Mouse (Mus musculus) forebrain, embryonic 16.5 days (tissue): Measurements from ENCODE around the gene Exosc7. TPM values are rescaled to one million over a fixed set of nuclear protein-coding genes. Genes with fewer than 3 reads are reported as not detected.

Experiments
- ATAC-seq: fragments of 200-750 bp; cut with Nextera tagmentation; 2 replicates; pipeline ENCODE4 v1.8.0; 2017; ENCODE audit warnings: mild to moderate bottlenecking, moderate library complexity
- H3K27ac ChIP-seq: fragments of 300-500 bp; sonication (generic); 2 replicates; pipeline ENCODE4 v1.5.1; 2014; ENCODE audit warnings: low read length, control low read depth
- H3K27me3 ChIP-seq: fragments of 300-500 bp; sonication (generic); replicated peaks from 2 replicates; pipeline ENCODE4 v1.6.1; 2014; ENCODE audit warnings: low read length; ENCODE audit not compliant: control insufficient read depth, insufficient read depth
- H3K36me3 ChIP-seq: fragments of 300-500 bp; sonication (generic); 2 replicates; pipeline ENCODE4 v1.6.1; 2014; ENCODE audit not compliant: control insufficient read depth, insufficient read depth
- H3K4me1 ChIP-seq: fragments of 300-500 bp; sonication (generic); replicated peaks from 2 replicates; pipeline ENCODE4 v1.6.1; 2014; ENCODE audit warnings: low read length; ENCODE audit not compliant: control insufficient read depth, insufficient read depth
- H3K4me2 ChIP-seq: fragments of 300-500 bp; sonication (generic); 2 replicates; pipeline ENCODE4 v1.6.1; 2014; ENCODE audit warnings: mild to moderate bottlenecking, low read length, control low read depth
- H3K4me3 ChIP-seq: fragments of 300-500 bp; sonication (generic); replicated peaks from 2 replicates; pipeline ENCODE4 v1.5.1; 2014; ENCODE audit warnings: mild to moderate bottlenecking, low read length, control low read depth
- H3K9ac ChIP-seq: fragments of 300-500 bp; sonication (generic); replicated peaks from 2 replicates; pipeline ENCODE4 v1.6.1; 2014; ENCODE audit warnings: low read depth, low read length, control low read depth
- H3K9me3 ChIP-seq: fragments of 300-500 bp; sonication (generic); 2 replicates; pipeline ENCODE4 v1.6.1; 2016; ENCODE audit warnings: low read length; ENCODE audit not compliant: control insufficient read depth
- WGBS: fragments of 180-500 bp; shearing (Covaris S2); extraction: QIAGEN DNeasy Blood & Tissue Kit; methylation state at CpG from one replicate; pipeline ENCODE4 v1.1.7; 2014; 5-methylcytosine and 5-hydroxymethylcytosine counted together
- polyA plus RNA-seq: library from polyadenylated mRNA; unstranded; fragments of >200 nt; fragmentation: Nextera tagmentation; extraction: Ambion mirVana; gene quantifications from 2 replicates; pipeline ENCODE4 v1.2.1, GENCODE M21; 2015

The Exosc7 gene
- polyA plus RNA-seq, 1 experiment from 2014 or later: 95.7 TPM

DNA sequence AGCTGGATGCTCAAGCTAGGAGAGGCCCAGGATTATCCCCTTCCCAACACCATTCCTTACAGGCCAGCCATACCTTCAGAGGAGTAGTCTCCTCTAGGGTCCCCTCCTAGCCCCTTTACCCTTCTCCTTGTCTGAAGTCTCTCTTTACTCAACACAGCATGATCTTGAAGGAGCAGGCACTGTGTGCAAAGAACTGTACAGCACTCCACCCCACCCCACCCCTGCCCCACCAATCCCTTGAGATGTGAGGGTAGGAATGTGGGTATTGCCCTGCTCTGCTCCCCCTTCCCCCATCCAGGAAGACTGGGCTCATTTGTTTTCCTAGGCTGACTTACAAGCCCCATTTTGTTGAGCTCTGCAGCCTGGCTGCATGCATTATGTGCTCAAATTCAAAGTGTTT is 8.7 kb upstream of the Exosc7 start:
- Histone ChIP-seq H3K9me3 (no peaks in the 10 kb centered on the region), H3K4me1 (no peaks in the 10 kb centered on the region), H3K9ac (no peak overlapping the region), H3K36me3 (peaks cover 5% of the 10 kb centered on the region; the same call in 1 of the 2 replicates), H3K4me3 (no peak overlapping the region), H3K27ac (no peak overlapping the region), H3K27me3 (no peaks in the 10 kb centered on the region), H3K4me2 (no peak overlapping the region)
- ATAC-seq: no peak

DNA sequence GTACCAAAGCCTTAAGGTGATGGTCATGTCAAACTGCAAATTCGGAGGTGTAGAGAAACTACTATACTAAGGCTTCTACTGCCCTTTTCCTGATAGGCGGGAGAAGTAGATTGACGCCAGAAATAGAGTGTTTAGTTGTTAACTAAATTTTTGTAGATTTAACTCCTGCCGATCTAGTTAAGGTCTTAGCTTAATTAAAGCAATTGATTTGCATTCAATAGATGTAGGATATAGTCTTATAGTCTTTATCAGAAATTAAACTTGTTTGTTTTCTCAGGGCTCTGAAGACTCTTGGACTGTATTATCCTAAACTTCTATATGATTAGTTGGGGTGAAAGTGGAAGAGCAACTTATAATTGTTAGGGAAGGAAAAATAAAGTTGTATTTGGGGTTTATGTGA is 5.8 kb upstream of the Exosc7 start:
- Histone ChIP-seq H3K9me3 (no peaks in the 10 kb centered on the region), H3K9ac (no peak overlapping the region), H3K4me2 (no peak overlapping the region), H3K27me3 (no peaks in the 10 kb centered on the region), H3K4me1 (peaks cover 10% of the 10 kb centered on the region), H3K4me3 (no peak overlapping the region), H3K36me3 (no peaks in the 10 kb centered on the region), H3K27ac (no peak overlapping the region)
- ATAC-seq: no peak
- WGBS: 82% methylated on average over 4 of the region's 4 CpGs

GRCm38 (mm10) chr9:123109188-123109587 is 3.8 kb upstream of the Exosc7 start:
- ATAC-seq: no peak
- Histone ChIP-seq H3K4me2 (no peak overlapping the region), H3K9ac (no peak overlapping the region), H3K4me1 (peaks cover 19% of the 10 kb centered on the region), H3K27me3 (no peaks in the 10 kb centered on the region), H3K9me3 (no peaks in the 10 kb centered on the region), H3K36me3 (no peaks in the 10 kb centered on the region), H3K27ac (no peak overlapping the region), H3K4me3 (no peak overlapping the region)
- 94% methylated on average over 7 of the region's 7 CpGs for WGBS

- H3K27me3 ChIP-seq: no peaks in the 10 kb centered on the region
- ATAC-seq: no peak
- peak overlapping the region; percentile 79 for H3K4me2 ChIP-seq
- no peaks in the 10 kb centered on the region for H3K9me3 ChIP-seq
- no peak overlapping the region for H3K27ac ChIP-seq
- WGBS: 61% methylated on average over 8 of the region's 8 CpGs
- peaks cover 19% of the 10 kb centered on the region for H3K4me1 ChIP-seq
- H3K36me3 ChIP-seq: no peaks in the 10 kb centered on the region
- H3K9ac ChIP-seq: peak overlapping the region; percentile 81
- H3K4me3 ChIP-seq: peak overlapping the region; percentile 68
These were observed 1.2 kb upstream of the Exosc7 start for GRCm38 (mm10) chr9:123111751-123112221.

- H3K27ac ChIP-seq: peak overlapping the region; percentile 87; the same call in 1 of the 2 replicates
- H3K36me3 ChIP-seq: peaks cover 2% of the 10 kb centered on the region; the same call in 1 of the 2 replicates
- H3K4me1 ChIP-seq: peaks cover 19% of the 10 kb centered on the region
- H3K4me2 ChIP-seq: peak overlapping the region; percentile 93
- no peaks in the 10 kb centered on the region for H3K27me3 ChIP-seq
- no peak for ATAC-seq
- H3K9me3 ChIP-seq: no peaks in the 10 kb centered on the region
- peak overlapping the region; percentile 81 for H3K9ac ChIP-seq
- 63% methylated on average over 6 of the region's 6 CpGs for WGBS
- H3K4me3 ChIP-seq: peak overlapping the region; percentile 68
These were observed 916 bp downstream of the Exosc7 start for GRCm38 (mm10) chr9:123113931-123114330.

DNA sequence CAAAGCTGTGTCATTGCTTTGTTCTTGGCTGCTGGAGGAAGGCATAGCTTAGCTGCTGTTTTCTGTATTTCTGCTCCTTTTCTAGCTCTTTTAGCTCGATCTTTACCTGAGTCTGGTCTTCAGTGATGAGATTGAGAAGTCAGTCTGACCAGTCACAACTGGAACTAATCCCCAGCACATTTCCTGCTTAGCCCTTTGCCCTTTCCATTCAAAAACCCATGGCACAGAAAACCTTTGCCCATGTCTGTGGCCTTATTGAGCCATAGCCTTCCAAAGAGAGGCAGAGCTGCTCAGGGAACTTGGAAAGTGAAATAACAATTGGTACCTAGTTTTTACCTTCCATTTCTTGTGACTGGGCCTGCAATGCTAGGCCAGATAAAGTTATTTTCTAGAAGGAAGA is 2.6 kb downstream of the Exosc7 start:
- H3K4me2 ChIP-seq: no peak overlapping the region
- H3K4me3 ChIP-seq: no peak overlapping the region
- no peak overlapping the region for H3K27ac ChIP-seq
- WGBS: 96% methylated on average over 1 of the region's 1 CpGs
- no peaks in the 10 kb centered on the region for H3K27me3 ChIP-seq
- H3K36me3 ChIP-seq: peaks cover 15% of the 10 kb centered on the region
- no peaks in the 10 kb centered on the region for H3K9me3 ChIP-seq
- ATAC-seq: no peak
- H3K9ac ChIP-seq: no peak overlapping the region
- H3K4me1 ChIP-seq: peaks cover 19% of the 10 kb centered on the region

GRCm38 (mm10) chr9:123123017-123123416 is 10.0 kb downstream of the Exosc7 start:
- no peak overlapping the region for H3K27ac ChIP-seq
- H3K4me3 ChIP-seq: no peak overlapping the region
- no peaks in the 10 kb centered on the region for H3K4me1 ChIP-seq
- H3K36me3 ChIP-seq: peaks cover 31% of the 10 kb centered on the region
- ATAC-seq: no peak
- H3K9ac ChIP-seq: no peak overlapping the region
- H3K4me2 ChIP-seq: no peak overlapping the region
- no peaks in the 10 kb centered on the region for H3K9me3 ChIP-seq
- H3K27me3 ChIP-seq: no peaks in the 10 kb centered on the region
- 91% methylated on average over 3 of the region's 3 CpGs for WGBS

DNA sequence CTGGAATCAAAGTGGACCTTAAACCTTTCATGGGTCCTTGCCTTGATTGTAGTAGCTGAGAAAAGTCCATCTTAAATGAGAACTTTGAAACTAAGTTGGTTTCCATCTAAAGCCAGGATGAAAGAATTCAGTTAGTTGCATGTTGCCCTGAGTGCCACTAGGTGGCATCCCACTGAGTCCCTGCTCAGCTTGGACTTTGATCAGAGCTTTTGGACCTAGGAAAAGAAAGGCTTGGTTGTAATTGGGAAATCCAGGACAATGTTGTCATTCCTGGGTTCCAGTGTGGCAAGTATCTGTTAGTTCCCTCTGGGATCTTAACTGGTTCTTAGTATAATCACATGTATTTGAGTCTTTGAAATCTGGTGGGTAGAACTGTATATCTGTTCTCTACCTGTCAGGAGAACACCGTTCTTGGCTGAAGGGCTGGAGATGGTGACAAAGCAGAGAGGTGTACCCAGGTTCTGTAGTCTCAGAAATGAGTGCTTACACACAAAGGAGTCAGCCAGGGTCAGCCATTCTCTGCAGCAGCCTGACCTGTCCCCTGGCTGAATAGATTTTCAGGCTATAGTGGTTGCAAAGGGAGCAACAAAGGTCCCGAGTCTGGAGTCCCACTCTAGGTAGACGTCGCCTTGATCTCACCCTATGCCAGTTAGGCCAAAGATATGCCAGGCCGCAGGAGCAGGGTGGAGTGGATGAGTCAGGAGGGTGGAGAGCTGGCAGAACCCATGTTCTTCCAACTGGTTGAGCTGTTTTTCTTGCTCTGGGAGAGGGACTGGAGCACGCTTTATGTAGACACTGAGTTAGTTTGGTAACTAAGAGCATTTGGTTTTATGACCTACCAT is 10.8 kb downstream of the Exosc7 start:
- Histone ChIP-seq H3K9me3 (no peaks in the 10 kb centered on the region), H3K27me3 (no peaks in the 10 kb centered on the region), H3K27ac (no peak overlapping the region), H3K4me1 (no peaks in the 10 kb centered on the region), H3K9ac (no peak overlapping the region), H3K36me3 (peaks cover 38% of the 10 kb centered on the region), H3K4me2 (no peak overlapping the region), H3K4me3 (no peak overlapping the region)
- no peak for ATAC-seq
- 95% methylated on average over 6 of the region's 6 CpGs for WGBS

DNA sequence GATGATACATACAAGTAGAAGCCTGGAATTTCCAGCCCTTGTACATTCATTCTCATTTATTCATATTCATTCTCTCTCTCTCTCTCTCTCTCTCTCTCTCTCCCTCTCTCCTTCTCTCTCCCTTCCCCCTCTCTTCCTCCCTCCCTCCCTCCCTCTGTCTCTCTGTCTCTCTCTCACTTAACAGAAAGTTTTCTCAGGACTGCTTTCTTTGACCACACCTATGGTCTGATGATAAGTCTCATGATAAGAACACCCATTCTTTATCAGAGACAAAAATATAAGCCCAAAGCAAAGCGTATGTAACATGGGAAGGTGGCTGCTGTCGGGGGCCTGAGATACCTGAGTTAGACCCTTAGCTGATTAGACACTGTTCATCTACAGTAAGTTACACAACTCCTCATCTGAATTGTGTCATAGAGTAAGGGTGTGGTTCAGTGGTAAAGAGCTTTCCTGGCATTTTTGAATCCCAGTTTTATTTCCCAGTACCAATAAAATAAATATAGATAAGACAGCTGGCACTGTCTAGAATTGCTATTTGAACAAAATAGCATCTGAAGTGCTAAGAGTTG is 11.5 kb downstream of the Exosc7 start:
- Histone ChIP-seq H3K27ac (no peak overlapping the region), H3K9me3 (no peaks in the 10 kb centered on the region)

More for the DNA sequence above, 11.5 kb downstream of the Exosc7 start:
- ATAC-seq: no peak
- no peaks in the 10 kb centered on the region for H3K27me3 ChIP-seq
- H3K36me3 ChIP-seq: peaks cover 34% of the 10 kb centered on the region
- no peak overlapping the region for H3K9ac ChIP-seq
- WGBS: 95% methylated on average over 2 of the region's 2 CpGs
- no peak overlapping the region for H3K4me2 ChIP-seq
- no peaks in the 10 kb centered on the region for H3K4me1 ChIP-seq
- no peak overlapping the region for H3K4me3 ChIP-seq
